Comparison of ENCODE assay signal across 23 mouse cellular contexts in the genomic region with DNA sequence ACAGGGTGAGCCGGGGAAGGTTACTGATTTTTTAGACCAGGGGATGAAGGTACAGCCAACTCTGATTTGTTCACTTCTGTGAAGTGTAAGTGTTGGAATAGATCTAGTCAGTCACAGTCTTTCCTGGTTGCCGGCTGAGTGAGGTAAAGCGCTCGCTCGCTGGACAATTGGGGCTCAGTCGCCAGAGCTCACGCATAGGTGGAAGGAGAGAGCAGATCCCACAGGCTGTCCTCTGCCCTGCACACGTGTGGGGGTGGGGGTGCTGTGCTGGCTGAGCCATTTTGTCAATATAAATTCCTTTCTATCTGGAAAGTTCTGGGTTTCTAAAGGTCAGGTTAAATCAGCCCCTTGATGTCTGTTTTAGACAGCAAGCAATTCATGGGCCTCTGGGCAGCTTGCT.
DNase-seq lines count a peak whose midpoint lies in the region; ATAC-seq and TF ChIP-seq lines count a peak whose summit lies in the region.
"Had no signal": no experiment of that assay in that cellular context is flagged by ENCODE, and none has a peak within 500 bp of the region (broad histone marks: within the 10 kb centered on the region; RNA-seq: fewer than 3 reads in every experiment).

No protein-coding gene starts in this region.

- no peak overlapping the region for H3K27ac ChIP-seq in midbrain, embryonic 15.5 days
- no peak overlapping the region for H3K27ac ChIP-seq in midbrain, postnatal 0 days (ENCODE audit: low read depth, low read length)
- peak overlapping the region; percentile 66 for H3K27ac ChIP-seq in liver, embryonic 16.5 days (ENCODE audit: low read length)
- H3K27ac ChIP-seq: forebrain, embryonic 10.5 days; forebrain, embryonic 13.5 days; heart, embryonic 15.5 days; hindbrain, embryonic 14.5 days had no signal

- H3K4me3 ChIP-seq in midbrain, embryonic 15.5 days = no peak overlapping the region
- no peak overlapping the region for H3K4me3 ChIP-seq in midbrain, postnatal 0 days (ENCODE audit: low read depth, low read length)
- H3K4me3 ChIP-seq in liver, embryonic 16.5 days (ENCODE audit: low read depth, low read length) = no peak overlapping the region
- H3K4me3 ChIP-seq: forebrain, embryonic 10.5 days; forebrain, embryonic 13.5 days; heart, embryonic 12.5 days; heart, embryonic 15.5 days had no signal

- H3K4me1 ChIP-seq in midbrain, embryonic 15.5 days = no peaks in the 10 kb centered on the region
- H3K4me1 ChIP-seq in midbrain, postnatal 0 days (ENCODE audit: insufficient read depth, low read length) = no peaks in the 10 kb centered on the region
- no peaks in the 10 kb centered on the region for H3K4me1 ChIP-seq in liver, embryonic 16.5 days (ENCODE audit: control insufficient read depth, low read depth, low read length)
- H3K4me1 ChIP-seq: forebrain, embryonic 13.5 days had no signal

- H3K9me3 ChIP-seq in midbrain, embryonic 15.5 days = no peaks in the 10 kb centered on the region
- no peaks in the 10 kb centered on the region for H3K9me3 ChIP-seq in midbrain, postnatal 0 days (ENCODE audit: low read length)
- H3K9me3 ChIP-seq in liver, embryonic 16.5 days (replicated peaks; ENCODE audit: control insufficient read depth, low read length) = no peaks in the 10 kb centered on the region
- H3K9me3 ChIP-seq: forebrain, embryonic 10.5 days; forebrain, embryonic 13.5 days; heart, embryonic 12.5 days; heart, embryonic 15.5 days had no signal

- H3K36me3 ChIP-seq in midbrain, embryonic 15.5 days (replicated peaks) = no peaks in the 10 kb centered on the region
- peaks cover under 1% of the 10 kb centered on the region for H3K36me3 ChIP-seq in midbrain, postnatal 0 days (ENCODE audit: insufficient read depth, low read length)
- H3K36me3 ChIP-seq in liver, embryonic 16.5 days (ENCODE audit: control insufficient read depth, insufficient read depth) = no peaks in the 10 kb centered on the region; the same call in 1 of the 2 replicates

- DNase-seq in heart, adult 11 months = peak; percentile 87
- no peak for DNase-seq in heart, postnatal 10 days
- DNase-seq in midbrain, postnatal 0 days (ENCODE audit: low spot score) = no peak
- DNase-seq in urinary bladder, adult 2 months (ENCODE audit: low spot score) = no peak
- no peak for DNase-seq in ovary, postnatal 14 days (ENCODE audit: low spot score)
- DNase-seq: adrenal gland, postnatal 10 days; adrenal gland, postnatal 36 days; cerebellum, adult 18-20 months; cerebellum, adult 9-10 months; cerebellum, postnatal 14 days; gastrocnemius, postnatal 10 days; heart, adult 18-20 months; heart, postnatal 14 days; heart, postnatal 4 days had no signal

- WGBS in midbrain, embryonic 15.5 days = 88% methylated on average over 8 of the region's 8 CpGs
- WGBS in midbrain, postnatal 0 days = 86% methylated on average over 8 of the region's 8 CpGs
- WGBS in liver, embryonic 16.5 days (ENCODE audit: insufficient replicate concordance) = 69% methylated on average over 8 of the region's 8 CpGs

- H3K27me3 ChIP-seq in midbrain, embryonic 15.5 days (replicated peaks) = no peaks in the 10 kb centered on the region
- no peaks in the 10 kb centered on the region for H3K27me3 ChIP-seq in midbrain, postnatal 0 days (ENCODE audit: insufficient read depth, low read length)
- no peaks in the 10 kb centered on the region for H3K27me3 ChIP-seq in liver, embryonic 16.5 days (ENCODE audit: control insufficient read depth, insufficient read depth, low read depth, low read length)
- H3K27me3 ChIP-seq: forebrain, embryonic 13.5 days; heart, embryonic 12.5 days; heart, embryonic 15.5 days had no signal

- intact Hi-C loops in heart, postnatal 10 days (cut with DNase I) = no loop called here

- H3K4me2 ChIP-seq in midbrain, embryonic 15.5 days = no peak overlapping the region
- no peak overlapping the region for H3K4me2 ChIP-seq in midbrain, postnatal 0 days (ENCODE audit: low read depth, low read length, poor library complexity, severe bottlenecking)
- H3K4me2 ChIP-seq in liver, embryonic 16.5 days (ENCODE audit: low read depth, low read length) = no peak overlapping the region
- H3K4me2 ChIP-seq: forebrain, embryonic 13.5 days; heart, embryonic 12.5 days; heart, embryonic 15.5 days; hindbrain, embryonic 14.5 days had no signal

- H3K9ac ChIP-seq in midbrain, embryonic 15.5 days = no peak overlapping the region
- H3K9ac ChIP-seq in midbrain, postnatal 0 days (replicated peaks; ENCODE audit: low read length, poor library complexity, severe bottlenecking) = no peak overlapping the region
- H3K9ac ChIP-seq in liver, embryonic 16.5 days (ENCODE audit: low read depth, low read length) = no peak overlapping the region
- H3K9ac ChIP-seq: forebrain, embryonic 13.5 days; heart, embryonic 12.5 days; heart, embryonic 15.5 days; hindbrain, embryonic 14.5 days had no signal

- ATAC-seq in midbrain, embryonic 15.5 days (replicated peaks) = 0 out of 2 replicates have a peak, but pooled peaks have one; percentile 54
- no peak for ATAC-seq in midbrain, postnatal 0 days (ENCODE audit: low FRiP score)
- ATAC-seq in liver, embryonic 16.5 days (ENCODE audit: low read depth) = peak; percentile 65
- ATAC-seq in megakaryocyte-erythroid progenitor cell, adult 5-6 weeks (replicated peaks; ENCODE audit: low FRiP score, low TSS enrichment, poor library complexity, severe bottlenecking) = no peak
- ATAC-seq: forebrain, embryonic 13.5 days; forebrain, embryonic 16.5 days had no signal

- TF ChIP-seq CTCF in midbrain, postnatal 0 days (IDR thresholded peaks at IDR 0.05) = no peak

Comparison
In these comparisons a context has a peak if more than half of its experiments do, and no peak if none do; other contexts are left out.
1. ATAC-seq: peak in midbrain, embryonic 15.5 days (single experiment) and liver, embryonic 16.5 days (single experiment); none in midbrain, postnatal 0 days (single experiment) and megakaryocyte-erythroid progenitor cell, adult 5-6 weeks (single experiment).